Mouse (Mus musculus) c-Kit-positive CD71-positive TER-119-positive erythroid progenitor cells, embryonic 14.5 days (primary cell): Measurements from ENCODE around the gene Atg4a-ps.

ENCODE experiments used
- DNase-seq: peaks from one replicate; pipeline ENCODE4 v3.0.0-alpha.2; 2013; ENCODE audit warnings: low spot score

The Atg4a-ps gene

DNA sequence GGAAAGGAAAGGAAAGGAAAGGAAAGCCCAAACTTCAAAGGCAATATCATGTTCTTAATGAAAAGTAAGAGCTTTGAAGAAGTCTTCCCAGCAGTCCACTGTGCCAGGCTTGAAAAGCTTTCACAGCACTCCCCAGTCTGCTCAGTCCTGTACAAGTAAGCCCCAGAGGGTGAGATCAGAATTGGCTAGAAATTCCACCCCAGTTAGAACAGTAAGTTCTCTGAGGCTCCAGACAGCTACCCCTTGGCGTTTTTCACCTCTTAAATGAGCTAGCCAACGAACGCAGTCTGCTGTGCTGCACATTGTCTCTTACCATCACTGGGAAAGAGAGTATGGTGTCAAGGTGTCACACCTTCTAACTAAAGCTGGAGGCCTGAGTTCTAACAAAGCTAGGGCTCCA is 18.2 kb downstream of the Atg4a-ps start:
- no peak for DNase-seq

DNA sequence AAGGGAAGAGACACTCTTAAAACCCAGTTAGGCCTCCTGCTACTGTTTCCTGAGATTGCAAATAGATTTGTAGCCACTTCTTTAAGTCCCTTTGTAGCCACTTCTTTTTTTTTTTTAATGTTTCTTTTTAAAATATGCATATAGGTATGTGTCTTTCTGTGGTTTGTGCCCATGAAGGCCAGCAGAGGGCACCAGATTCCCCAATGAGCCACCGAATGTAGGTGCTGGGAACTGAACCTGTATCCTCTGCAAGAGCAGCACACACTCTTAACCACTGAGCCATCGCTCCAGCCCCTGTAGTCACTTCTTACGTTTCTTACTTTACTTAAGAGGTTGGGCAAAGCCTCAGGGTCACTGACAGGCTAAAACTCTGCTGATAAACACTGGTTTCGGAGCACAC is 19.4 kb downstream of the Atg4a-ps start:
- DNase-seq = no peak

DNA sequence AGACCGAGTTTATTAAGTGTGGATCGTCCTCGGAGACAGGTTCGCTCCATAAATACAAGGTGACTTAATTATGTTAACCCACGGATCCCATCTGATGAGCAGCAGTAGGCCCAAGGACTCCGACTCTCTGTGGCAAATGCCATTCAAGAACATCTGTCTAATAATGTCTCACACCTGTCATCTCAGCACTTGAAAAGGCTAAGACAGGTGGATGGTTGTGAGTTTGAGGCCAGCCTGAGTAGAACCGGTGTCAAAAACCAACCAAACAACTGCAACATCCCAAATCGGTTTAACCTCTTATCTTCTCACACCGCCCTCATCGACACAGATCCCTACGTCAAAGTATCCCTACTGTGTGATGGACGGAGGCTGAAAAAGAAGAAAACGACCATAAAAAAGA is 20.7 kb downstream of the Atg4a-ps start:
- DNase-seq = no peak

DNA sequence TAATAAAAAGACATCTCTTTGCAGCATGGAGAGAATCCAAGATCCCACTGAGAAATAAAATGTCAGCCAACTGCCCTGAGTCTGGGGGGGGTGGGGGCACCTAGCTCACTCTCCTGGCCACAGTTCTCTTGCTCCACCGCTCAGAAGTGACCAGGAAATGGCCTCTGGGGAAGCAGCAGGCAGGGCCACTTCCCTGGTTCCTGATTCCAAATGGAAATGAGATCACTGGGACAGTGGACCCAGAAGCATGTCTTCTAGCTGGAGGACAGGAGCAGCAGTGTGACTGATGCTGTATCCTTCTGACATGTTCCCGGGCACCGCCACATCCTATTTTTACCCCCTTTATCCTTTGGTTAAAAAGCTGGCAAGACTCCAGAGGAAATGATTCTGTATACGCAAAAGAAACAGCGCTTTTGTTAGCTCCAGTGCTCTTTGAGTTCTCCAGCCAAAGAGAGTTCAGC is 21.2 kb downstream of the Atg4a-ps start:
- no peak for DNase-seq

DNA sequence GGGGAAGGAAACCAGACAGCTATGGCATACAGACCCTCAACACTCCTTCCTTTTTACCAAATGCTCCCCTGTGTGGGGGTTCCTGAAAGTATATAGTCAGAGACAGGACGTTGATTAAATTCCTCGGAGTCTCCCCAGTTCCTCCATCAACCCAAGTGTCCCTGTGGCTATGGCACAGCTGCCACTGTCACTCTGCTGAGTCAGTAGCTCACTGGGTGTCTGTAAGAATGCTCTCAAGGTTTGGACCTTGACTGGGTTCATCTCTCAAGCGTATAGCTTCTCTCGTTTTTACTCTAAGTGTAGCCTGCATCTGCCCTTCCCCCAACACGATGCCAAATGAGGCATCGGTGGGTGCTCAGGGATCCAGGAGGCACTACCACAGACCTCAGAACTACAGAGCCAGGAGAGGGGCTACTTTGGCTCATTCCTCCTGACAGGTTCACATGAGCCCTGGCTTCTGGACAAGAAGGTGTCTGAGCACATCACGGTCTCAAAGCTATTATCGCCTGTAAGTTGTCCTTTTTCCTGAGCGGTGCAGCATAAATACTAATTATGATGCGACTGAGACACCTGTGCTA is 21.9 kb downstream of the Atg4a-ps start:
- DNase-seq = no peak

DNA sequence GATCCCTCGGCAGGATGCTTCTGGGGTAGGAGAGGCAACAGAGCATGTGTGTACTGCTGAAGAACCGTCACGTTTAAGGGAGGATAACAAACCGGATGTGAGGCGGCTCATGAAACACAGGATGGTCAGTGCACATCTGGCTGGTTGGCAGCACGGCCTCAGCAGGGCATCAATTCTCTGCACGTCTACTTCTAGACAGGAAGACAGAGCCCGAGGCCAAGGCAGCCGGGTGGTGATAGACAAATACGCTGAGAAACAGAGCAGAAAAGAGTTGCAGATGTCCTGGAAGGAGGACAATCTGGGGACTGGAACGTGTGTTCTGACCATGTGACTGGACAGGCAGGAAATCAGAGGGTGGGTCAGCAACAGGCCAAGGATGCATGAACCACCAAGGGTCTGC is 25.8 kb downstream of the Atg4a-ps start:
- no peak for DNase-seq

DNA sequence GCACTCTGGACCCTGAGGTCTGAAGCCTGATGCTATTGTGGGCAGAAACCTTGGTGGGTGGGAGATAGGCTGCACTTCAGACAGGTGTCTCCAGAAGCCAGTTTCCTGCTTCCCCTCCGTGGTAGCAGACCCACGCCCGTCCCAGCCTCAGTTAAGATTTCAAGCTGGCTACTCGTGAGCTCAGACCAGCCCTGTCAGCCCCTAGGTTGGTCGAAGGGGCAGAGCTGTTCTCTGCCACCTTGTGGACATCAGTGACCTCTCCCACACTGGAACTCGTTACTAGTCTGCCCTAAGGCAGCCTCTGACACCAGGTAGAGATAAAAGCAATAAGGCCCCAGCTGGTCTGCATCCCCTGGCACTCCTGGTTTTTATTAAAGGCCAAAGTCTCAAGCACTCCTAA is 28.9 kb downstream of the Atg4a-ps start:
- no peak for DNase-seq

DNA sequence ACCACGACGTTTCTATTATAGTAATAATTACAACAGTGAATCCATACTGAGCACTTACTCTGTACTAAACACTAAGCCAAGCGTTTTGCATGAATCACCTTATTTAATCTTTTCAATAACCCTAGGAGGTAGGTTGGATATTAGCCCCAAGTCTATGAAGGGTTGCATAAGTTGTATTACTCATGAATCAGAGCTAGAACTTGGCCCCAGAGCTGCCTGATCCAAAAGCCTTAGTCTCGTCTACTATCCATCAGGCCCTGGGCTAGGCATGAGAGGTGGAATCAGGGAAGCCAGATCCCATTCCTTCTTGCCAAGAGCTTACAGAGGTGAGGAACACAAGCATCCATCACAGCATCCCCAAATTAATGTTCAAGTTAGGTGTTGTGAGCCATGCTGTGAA is 30.2 kb downstream of the Atg4a-ps start:
- no peak for DNase-seq

DNA sequence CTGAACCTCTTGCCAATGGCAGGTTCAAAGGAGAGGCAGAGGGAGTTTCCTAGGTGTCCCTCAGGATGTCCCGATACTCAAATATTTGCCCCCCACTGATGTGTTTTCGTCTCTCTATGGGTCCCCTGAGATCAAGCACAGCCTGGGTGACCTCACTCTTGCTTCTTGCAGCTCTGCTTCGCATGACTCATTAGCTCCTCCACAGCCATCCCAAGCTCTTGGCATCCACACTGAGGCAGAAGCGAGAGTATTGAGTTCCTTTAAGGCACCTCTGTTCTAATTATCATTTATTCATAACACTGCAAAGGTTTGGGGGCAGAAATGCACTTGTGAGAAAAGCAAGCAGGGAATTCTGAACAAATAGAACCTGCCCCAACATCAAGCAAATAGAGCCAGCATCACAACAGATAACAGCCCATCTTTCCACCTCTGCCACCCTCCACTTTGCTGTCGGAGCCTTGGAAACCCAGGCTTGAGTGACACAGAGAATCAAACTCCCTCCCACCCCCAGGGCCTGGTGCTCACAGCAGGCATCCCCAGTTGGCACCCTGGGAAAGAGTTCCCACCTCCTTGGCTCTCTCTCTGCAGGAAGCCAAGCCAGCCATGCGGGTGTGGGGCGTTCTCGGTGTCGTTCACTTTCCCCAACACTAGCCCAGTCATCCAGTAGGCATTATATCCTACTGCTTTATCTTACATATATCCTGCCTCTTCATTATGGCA is 33.1 kb downstream of the Atg4a-ps start:
- no peak for DNase-seq

DNA sequence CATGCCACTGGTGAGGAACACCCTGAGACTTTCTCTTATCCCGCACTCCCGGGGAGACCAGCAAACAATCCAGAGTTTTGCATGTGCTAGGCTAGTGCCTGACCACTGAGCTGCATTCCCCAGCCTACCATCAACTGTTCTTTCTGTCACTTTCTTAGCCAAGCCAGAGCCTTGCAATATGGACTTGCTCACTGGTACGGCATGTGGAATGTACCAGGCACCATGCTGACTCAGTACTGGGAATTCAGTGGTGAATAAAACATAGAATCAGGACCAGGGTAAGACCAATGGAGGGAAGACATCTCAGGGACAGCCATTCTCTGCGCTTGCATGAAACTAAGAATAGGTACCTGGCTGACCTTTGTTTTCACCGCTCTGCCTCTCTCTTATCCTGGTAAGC is 35.6 kb downstream of the Atg4a-ps start:
- no peak for DNase-seq

DNA sequence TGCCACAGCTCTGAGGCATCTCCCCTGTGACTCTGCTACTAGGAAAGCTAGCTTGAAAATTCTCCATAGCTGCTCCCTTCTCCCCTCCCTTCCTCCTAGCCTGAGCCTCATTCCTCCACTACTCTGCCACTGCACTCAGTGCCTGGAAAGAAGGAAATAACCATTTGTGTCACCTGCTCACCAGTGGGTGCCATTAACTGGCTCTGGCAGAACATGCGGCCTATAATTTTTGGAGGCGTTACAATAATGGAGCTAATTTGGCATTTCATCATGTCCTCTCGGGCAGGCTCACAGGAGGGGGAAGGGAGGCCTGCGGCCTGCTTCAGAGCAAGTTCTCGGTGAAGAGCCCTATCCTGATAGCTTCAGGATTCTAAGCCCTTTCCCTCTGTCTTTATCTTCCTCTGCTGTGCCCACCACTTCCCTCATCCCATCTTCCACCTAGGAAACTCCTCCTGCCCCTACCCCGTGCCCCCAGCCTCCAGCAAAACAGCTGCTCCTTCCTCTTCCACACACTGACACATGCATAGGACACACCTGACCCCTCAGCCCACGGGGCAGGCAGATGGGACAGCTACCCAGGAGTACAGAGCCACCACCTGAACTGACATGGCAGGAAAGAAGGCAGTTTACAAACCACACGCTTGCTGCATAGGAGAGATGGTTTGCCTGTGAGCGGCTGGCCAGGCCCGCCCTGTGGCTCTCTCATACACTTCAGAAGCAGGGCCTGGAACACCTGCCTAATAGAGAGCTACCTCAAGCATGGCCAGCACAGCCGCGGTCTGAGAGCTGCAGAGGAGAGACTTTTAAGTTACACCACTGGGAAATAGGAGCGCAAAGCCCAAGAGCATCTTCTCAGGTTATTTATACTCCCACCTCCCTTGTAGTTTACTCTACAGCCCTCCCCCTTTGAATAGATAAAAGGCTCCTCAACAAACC is 38.9 kb downstream of the Atg4a-ps start:
- no peak for DNase-seq

DNA sequence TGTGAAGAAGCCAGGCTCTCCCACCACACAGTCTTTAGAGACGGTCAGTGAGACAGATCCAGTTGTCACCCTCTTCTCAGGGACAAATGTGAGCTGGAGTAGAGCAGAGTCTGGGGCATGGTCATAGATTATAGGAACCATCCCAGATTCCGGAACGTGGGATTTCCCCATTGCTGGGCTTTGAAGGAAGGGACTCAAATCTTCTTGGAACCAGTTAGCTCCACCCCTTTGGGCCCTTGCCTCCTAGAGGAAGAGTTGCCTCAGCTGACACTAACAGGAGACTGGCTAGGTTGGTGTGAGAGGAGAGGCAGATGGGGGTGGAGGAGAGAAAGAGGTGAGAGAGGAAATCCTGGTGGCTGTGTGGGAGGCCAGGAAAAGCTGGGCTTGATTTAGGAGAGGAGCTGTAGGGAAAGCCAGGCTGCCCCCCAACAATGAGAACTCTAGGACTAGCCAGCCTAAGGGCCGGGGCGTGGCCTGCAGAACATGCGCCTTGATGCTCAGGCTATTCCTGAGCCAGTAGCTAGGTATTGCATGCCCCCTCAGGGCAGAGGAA is 39.7 kb downstream of the Atg4a-ps start:
- DNase-seq = no peak

DNA sequence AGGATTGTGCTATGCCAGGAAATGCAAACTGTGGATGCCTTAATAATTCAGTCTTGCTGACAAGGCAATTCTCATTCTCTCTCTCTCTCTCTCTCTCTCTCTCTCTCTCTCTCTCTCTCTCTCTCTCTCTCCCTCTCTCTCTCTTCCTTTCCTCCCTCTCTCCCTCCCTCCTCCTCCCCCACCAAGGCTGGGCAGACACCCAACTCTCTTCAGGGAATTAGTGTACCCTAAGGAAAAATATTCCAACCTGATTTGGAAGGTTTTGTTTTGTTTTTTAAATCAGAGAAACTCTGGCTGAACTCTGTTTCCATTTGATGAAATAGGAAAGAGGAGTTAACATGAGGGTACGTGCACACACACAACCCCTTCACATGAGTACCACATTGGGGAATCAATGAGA is 44.3 kb downstream of the Atg4a-ps start:
- no peak for DNase-seq

DNA sequence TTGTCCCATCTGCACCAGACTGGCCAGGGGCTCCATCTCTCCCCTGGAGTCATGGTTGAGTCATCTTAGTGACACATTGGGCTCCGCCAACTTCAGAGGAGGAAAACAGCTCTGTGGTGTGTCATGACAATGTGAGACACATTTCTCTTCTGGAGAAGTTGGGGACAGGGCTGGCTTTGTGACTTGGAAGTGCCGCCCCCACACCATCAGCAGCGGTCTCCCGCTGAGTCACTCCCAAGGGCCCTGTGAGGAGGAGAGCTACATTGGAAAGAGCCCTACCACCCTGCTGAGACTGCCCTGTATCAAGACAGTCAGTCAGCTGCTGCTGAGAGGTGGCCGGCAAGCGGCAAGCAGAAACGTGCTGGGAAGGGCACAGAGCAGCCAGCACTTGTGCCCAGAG is 44.9 kb downstream of the Atg4a-ps start:
- DNase-seq = no peak

DNA sequence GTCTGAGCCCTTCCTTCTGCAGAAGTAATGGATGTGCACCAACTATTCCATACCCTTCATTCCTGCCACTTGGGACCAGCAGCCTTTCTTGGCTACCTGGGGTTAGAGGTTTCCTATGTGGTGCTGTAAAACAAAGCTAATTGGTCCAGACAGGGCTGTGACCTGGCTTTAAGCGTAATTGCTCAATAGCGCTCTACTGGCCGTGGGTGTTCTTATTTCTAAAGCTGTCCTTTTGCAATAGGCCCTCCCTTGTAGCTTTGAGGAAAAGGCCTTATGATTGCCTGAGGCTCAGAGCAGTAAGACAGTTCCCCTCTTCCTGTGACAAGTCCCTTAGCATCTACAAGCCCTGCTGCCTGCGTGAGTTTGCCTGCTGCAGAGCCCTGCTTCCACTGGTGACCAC is 48.3 kb downstream of the Atg4a-ps start:
- no peak for DNase-seq

DNA sequence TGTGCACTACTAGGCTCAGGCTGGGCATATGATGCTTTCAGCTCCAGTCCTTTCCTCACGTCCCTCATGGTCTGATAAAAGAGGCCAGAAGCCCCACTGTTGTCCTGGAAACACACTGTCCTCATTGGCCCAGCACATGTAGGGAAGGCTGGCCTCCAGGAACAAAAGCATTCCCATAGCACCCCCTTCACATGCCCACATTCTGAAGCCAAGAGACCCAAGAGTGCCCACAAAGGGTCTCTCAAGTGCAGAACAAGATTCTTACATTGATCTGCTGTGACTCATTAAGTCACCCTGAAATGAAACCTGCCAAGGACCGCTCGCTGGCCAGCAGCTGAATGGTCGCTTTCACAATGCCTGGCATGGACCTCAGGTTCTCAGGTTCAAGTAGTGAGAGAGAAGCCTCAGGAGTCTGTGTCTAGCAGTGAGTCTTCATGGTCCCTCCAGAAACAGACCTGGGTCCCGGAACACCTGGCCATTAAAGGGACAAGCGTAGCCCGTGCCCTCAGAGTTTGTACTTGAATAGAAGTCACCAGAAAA is 50.5 kb downstream of the Atg4a-ps start:
- DNase-seq = no peak
